Mouse (Mus musculus) lung, postnatal 0 days (tissue): ENCODE data around the gene Rfc2.

ENCODE experiments used
- CTCF ChIP-seq: IDR thresholded peaks from 2 replicates; pipeline ENCODE4 v1.5.1; 2016; ENCODE audit warnings: antibody characterized with exemption, mild to moderate bottlenecking
- EP300 ChIP-seq: IDR thresholded peaks from 2 replicates; pipeline ENCODE4 v1.6.1; 2016; ENCODE audit warnings: antibody characterized with exemption, mild to moderate bottlenecking, control low read depth

GRCm38 (mm10) chr5:134640371-134640770, 59.2 kb downstream of the Rfc2 start:
- TF ChIP-seq CTCF, result no peak
- TF ChIP-seq EP300, result no peak
